Mouse (Mus musculus): Measurements from ENCODE around the gene Stx6.

GRCm38 (mm10) chr1:155188656-155189055 is 30.1 kb downstream of the Stx6 start:
- no peak for TF ChIP-seq EP300 (IDR thresholded peaks at IDR 0.05; ENCODE audit: low read depth)
- TF ChIP-seq CTCF (IDR thresholded peaks at IDR 0.05; ENCODE audit: low read depth), result no peak

All from heart, postnatal 0 days (tissue).